Mouse (Mus musculus): ENCODE results near the gene C130074G19Rik. TPM values are rescaled to one million over a fixed set of nuclear protein-coding genes. Genes with fewer than 3 reads are reported as not detected.

C130074G19Rik gene
- polyA plus RNA-seq (2014; fragmentation: Nextera tagmentation; extraction: Ambion mirVana), result 0.90 and 1.3 TPM in 2 replicates

- Histone ChIP-seq H3K9ac (ENCODE audit: low read length) (peak within 1 kb of the TSS; percentile 45), H3K36me3 (ENCODE audit: control insufficient read depth, insufficient read depth, low read length) (no peaks in the 10 kb centered on the region), H3K27ac (ENCODE audit: low read depth, low read length) (no peak within 1 kb of the TSS), H3K9me3 (replicated peaks; ENCODE audit: control insufficient read depth, low read length) (no peaks in the 10 kb centered on the region), H3K4me2 (ENCODE audit: low read length) (peak within 1 kb of the TSS; percentile 73), H3K27me3 (replicated peaks; ENCODE audit: control insufficient read depth, insufficient read depth, low read length) (peaks cover 38% of the 10 kb centered on the region), H3K4me1 (ENCODE audit: control insufficient read depth, insufficient read depth, low read length) (no peaks in the 10 kb centered on the region; the same call in 1 of the 2 replicates), H3K4me3 (ENCODE audit: low read depth, low read length) (peak within 1 kb of the TSS; percentile 39)
- peak; percentile 68 for ATAC-seq
- DNase-seq (ENCODE audit: low spot score), result peak; percentile 30
- 3% methylated on average over 77 of the region's 77 CpGs for WGBS
Observed at GRCm38 (mm10) chr1:184882281-184883268, at the start of gene C130074G19Rik. Gene C130074G19Rik (minus strand): TSS chr1:184883218.

- DNase-seq (ENCODE audit: low spot score) (no peak), ATAC-seq (no peak)
- Histone ChIP-seq H3K4me3 (ENCODE audit: low read depth, low read length) (no peak overlapping the region), H3K9ac (ENCODE audit: low read length) (no peak overlapping the region), H3K27ac (ENCODE audit: low read depth, low read length) (no peak overlapping the region), H3K36me3 (ENCODE audit: control insufficient read depth, insufficient read depth, low read length) (peaks cover 15% of the 10 kb centered on the region), H3K27me3 (replicated peaks; ENCODE audit: control insufficient read depth, insufficient read depth, low read length) (no peaks in the 10 kb centered on the region), H3K9me3 (replicated peaks; ENCODE audit: control insufficient read depth, low read length) (no peaks in the 10 kb centered on the region), H3K4me2 (ENCODE audit: low read length) (no peak overlapping the region), H3K4me1 (ENCODE audit: control insufficient read depth, insufficient read depth, low read length) (no peaks in the 10 kb centered on the region)
- WGBS, result 89% methylated on average over 6 of the region's 6 CpGs
Observed at GRCm38 (mm10) chr1:184931097-184931496, 48.1 kb upstream of the C130074G19Rik start.

GRCm38 (mm10) chr1:184928382-184928781 is 45.4 kb upstream of the C130074G19Rik start:
- Histone ChIP-seq H3K36me3 (ENCODE audit: control insufficient read depth, insufficient read depth, low read length) (peaks cover 31% of the 10 kb centered on the region), H3K4me1 (ENCODE audit: control insufficient read depth, insufficient read depth, low read length) (no peaks in the 10 kb centered on the region), H3K27ac (ENCODE audit: low read depth, low read length) (no peak overlapping the region), H3K9ac (ENCODE audit: low read length) (no peak overlapping the region), H3K4me3 (ENCODE audit: low read depth, low read length) (no peak overlapping the region), H3K27me3 (replicated peaks; ENCODE audit: control insufficient read depth, insufficient read depth, low read length) (no peaks in the 10 kb centered on the region), H3K9me3 (replicated peaks; ENCODE audit: control insufficient read depth, low read length) (no peaks in the 10 kb centered on the region), H3K4me2 (ENCODE audit: low read length) (no peak overlapping the region)
- no peak for DNase-seq (ENCODE audit: low spot score)
- no peak for ATAC-seq
- WGBS, result 60% methylated on average over 1 of the region's 1 CpGs

GRCm38 (mm10) chr1:184927911-184928310 is 44.9 kb upstream of the C130074G19Rik start:
- Histone ChIP-seq H3K36me3 (ENCODE audit: control insufficient read depth, insufficient read depth, low read length) (peaks cover 35% of the 10 kb centered on the region), H3K4me2 (ENCODE audit: low read length) (no peak overlapping the region), H3K27ac (ENCODE audit: low read depth, low read length) (no peak overlapping the region), H3K4me3 (ENCODE audit: low read depth, low read length) (no peak overlapping the region), H3K4me1 (ENCODE audit: control insufficient read depth, insufficient read depth, low read length) (no peaks in the 10 kb centered on the region), H3K27me3 (replicated peaks; ENCODE audit: control insufficient read depth, insufficient read depth, low read length) (no peaks in the 10 kb centered on the region), H3K9ac (ENCODE audit: low read length) (no peak overlapping the region), H3K9me3 (replicated peaks; ENCODE audit: control insufficient read depth, low read length) (no peaks in the 10 kb centered on the region)
- WGBS, result 94% methylated on average over 1 of the region's 1 CpGs
- no peak for ATAC-seq
- no peak for DNase-seq (ENCODE audit: low spot score)

- Histone ChIP-seq H3K36me3 (ENCODE audit: control insufficient read depth, insufficient read depth, low read length) (peaks cover 62% of the 10 kb centered on the region), H3K4me2 (ENCODE audit: low read length) (no peak overlapping the region), H3K9ac (ENCODE audit: low read length) (no peak overlapping the region), H3K4me1 (ENCODE audit: control insufficient read depth, insufficient read depth, low read length) (no peaks in the 10 kb centered on the region), H3K4me3 (ENCODE audit: low read depth, low read length) (no peak overlapping the region), H3K9me3 (replicated peaks; ENCODE audit: control insufficient read depth, low read length) (no peaks in the 10 kb centered on the region), H3K27ac (ENCODE audit: low read depth, low read length) (no peak overlapping the region), H3K27me3 (replicated peaks; ENCODE audit: control insufficient read depth, insufficient read depth, low read length) (no peaks in the 10 kb centered on the region)
- ATAC-seq, result no peak
- 75% methylated on average over 13 of the region's 13 CpGs for WGBS
- no peak for DNase-seq (ENCODE audit: low spot score)
Observed at GRCm38 (mm10) chr1:184922824-184923223, 39.8 kb upstream of the C130074G19Rik start.

GRCm38 (mm10) chr1:184920057-184920456 is 37.0 kb upstream of the C130074G19Rik start:
- Histone ChIP-seq H3K4me1 (ENCODE audit: control insufficient read depth, insufficient read depth, low read length) (no peaks in the 10 kb centered on the region), H3K27ac (ENCODE audit: low read depth, low read length) (no peak overlapping the region), H3K36me3 (ENCODE audit: control insufficient read depth, insufficient read depth, low read length) (peaks cover 69% of the 10 kb centered on the region), H3K4me2 (ENCODE audit: low read length) (no peak overlapping the region), H3K9ac (ENCODE audit: low read length) (no peak overlapping the region), H3K4me3 (ENCODE audit: low read depth, low read length) (no peak overlapping the region), H3K27me3 (replicated peaks; ENCODE audit: control insufficient read depth, insufficient read depth, low read length) (no peaks in the 10 kb centered on the region), H3K9me3 (replicated peaks; ENCODE audit: control insufficient read depth, low read length) (no peaks in the 10 kb centered on the region)
- DNase-seq (ENCODE audit: low spot score) (no peak), ATAC-seq (no peak)
- 83% methylated on average over 5 of the region's 5 CpGs for WGBS

GRCm38 (mm10) chr1:184918227-184918888 is 35.3 kb upstream of the C130074G19Rik start:
- Histone ChIP-seq H3K27ac (ENCODE audit: low read depth, low read length) (no peak overlapping the region), H3K9ac (ENCODE audit: low read length) (no peak overlapping the region), H3K4me3 (ENCODE audit: low read depth, low read length) (no peak overlapping the region), H3K27me3 (replicated peaks; ENCODE audit: control insufficient read depth, insufficient read depth, low read length) (no peaks in the 10 kb centered on the region), H3K4me1 (ENCODE audit: control insufficient read depth, insufficient read depth, low read length) (no peaks in the 10 kb centered on the region), H3K36me3 (ENCODE audit: control insufficient read depth, insufficient read depth, low read length) (peaks cover 66% of the 10 kb centered on the region), H3K4me2 (ENCODE audit: low read length) (no peak overlapping the region), H3K9me3 (replicated peaks; ENCODE audit: control insufficient read depth, low read length) (no peaks in the 10 kb centered on the region)
- 62% methylated on average over 5 of the region's 5 CpGs for WGBS
- peak; percentile 33 for DNase-seq (ENCODE audit: low spot score)
- no peak for ATAC-seq

- H3K27me3 ChIP-seq (replicated peaks; ENCODE audit: control insufficient read depth, insufficient read depth, low read length), result no peaks in the 10 kb centered on the region
- H3K4me1 ChIP-seq (ENCODE audit: control insufficient read depth, insufficient read depth, low read length), result peaks cover under 1% of the 10 kb centered on the region; the same call in 1 of the 2 replicates
- peaks cover 77% of the 10 kb centered on the region for H3K36me3 ChIP-seq (ENCODE audit: control insufficient read depth, insufficient read depth, low read length)
- no peak for ATAC-seq
- H3K9me3 ChIP-seq (replicated peaks; ENCODE audit: control insufficient read depth, low read length), result no peaks in the 10 kb centered on the region
- no peak overlapping the region for H3K4me3 ChIP-seq (ENCODE audit: low read depth, low read length)
- 92% methylated on average over 18 of the region's 18 CpGs for WGBS
- H3K9ac ChIP-seq (ENCODE audit: low read length), result no peak overlapping the region
- no peak overlapping the region for H3K4me2 ChIP-seq (ENCODE audit: low read length)
- H3K27ac ChIP-seq (ENCODE audit: low read depth, low read length), result no peak overlapping the region
- no peak for DNase-seq (ENCODE audit: low spot score)
Observed at GRCm38 (mm10) chr1:184912336-184912735, 29.3 kb upstream of the C130074G19Rik start.

Measured in forebrain, embryonic 14.5 days (tissue).